Mouse (Mus musculus) B cell, adult 2 months (primary cell): ENCODE data around the gene Fcor.

Experiments
- DNase-seq, 2 experiments: peaks; one replicate each; pipeline ENCODE4 v3.0.0; 2022

Gene Fcor

GRCm38 (mm10) chr8:3671980-3672491, at the start of gene Fcor:
Gene Fcor, minus strand, starts transcription at chr8:3672362.
- peak; percentile 92 to 94 for DNase-seq

- DNase-seq = no peak
Measured at GRCm38 (mm10) chr8:3721041-3721440, 48.9 kb upstream of the Fcor start.

DNA sequence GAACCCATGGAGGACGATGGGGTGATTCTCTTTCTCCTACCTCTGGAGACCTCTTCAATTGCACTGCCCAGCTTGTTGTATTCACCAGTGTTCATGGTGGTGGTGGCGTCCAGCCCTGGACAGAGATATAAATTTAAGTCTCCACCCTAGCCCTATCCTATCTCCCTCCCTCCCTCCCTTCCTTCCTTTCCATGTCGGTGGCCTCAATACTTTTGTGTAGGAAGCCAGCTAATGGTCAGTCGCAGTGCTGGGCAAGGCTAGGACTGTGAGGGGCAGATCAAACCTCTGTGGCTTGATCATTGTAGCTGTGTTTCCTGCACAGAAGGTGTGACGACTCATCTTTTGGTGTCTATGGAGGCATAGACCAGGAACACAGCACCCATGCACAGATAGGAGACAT, 48.4 kb upstream of the Fcor start, which contains the start of gene Clec4g:
Gene Clec4g, minus strand, starts transcription at position 101 of the 400 bp plus-strand sequence.
- DNase-seq = no peak

DNA sequence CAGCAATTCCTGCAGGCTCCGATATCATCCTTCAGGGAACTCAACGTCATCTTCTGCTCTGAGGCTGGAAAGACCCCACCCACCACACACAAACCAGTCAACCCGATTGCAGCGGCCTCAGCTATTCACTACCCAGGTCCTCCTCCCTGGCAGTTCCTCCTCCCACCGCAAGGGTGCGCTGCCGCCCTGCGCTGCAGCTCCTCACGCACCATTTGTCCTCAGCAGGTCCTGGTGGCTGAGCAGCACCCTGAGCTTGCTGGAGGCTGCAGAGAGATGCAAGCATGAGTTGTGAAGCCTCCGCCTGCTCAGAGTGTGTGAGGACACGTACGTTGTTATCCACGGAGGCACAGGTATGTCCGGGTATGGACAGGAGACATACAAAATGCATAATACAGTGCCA, 46.4 kb upstream of the Fcor start:
- peak; percentile 92 to 93 for DNase-seq

DNA sequence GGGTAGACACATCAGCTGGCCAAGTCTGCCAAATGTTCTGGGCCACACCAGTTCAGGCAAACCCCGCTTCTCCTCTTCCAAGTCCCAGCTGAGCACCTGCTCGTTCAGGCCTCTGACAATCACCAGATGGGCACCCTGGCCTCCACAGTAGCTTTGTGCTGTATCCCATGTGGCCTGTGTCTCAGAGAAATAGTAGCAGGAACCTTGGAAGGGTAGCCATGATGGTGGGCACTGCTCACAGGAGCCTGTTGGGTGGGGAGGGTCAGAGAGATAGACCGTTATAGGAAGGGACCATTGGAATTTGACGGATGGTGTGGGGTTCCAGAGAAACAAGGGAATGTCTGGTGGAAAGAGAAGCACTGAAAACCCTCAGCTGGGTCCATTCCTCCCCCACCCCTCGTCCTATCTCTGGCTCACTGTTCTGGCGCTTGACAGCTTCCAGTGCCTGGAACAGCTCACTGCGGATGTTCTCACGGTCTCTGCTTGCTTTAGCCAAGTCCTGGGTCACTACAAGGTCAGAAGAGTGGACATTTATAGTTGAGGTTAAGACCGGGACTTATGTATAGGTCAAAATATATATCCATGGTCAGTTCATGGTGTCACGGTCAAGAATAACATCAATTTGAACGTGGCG, 45.3 kb upstream of the Fcor start:
- DNase-seq = no peak

- peak; percentile 50 to 55 for DNase-seq
Measured at GRCm38 (mm10) chr8:3711646-3712045, 39.5 kb upstream of the Fcor start.

DNA sequence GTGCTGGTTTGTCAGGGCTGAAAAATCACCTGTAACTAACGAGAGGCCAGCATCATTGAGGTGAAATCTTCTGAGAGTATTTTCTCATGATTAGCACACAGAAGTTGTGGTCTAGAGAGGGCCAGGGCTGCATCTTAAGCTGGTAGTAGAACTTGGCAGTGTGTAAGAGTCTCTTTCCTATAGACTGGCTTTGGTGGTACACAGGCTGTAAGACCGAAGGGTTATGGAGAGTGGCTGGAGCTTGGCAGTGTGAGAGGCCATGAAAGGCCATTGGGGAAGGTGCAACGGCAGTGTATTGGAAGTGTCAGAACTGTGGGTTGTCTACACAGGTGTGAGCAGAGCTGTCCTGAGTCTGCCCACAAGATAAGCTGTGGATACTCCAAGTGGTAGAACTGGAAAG, 38.1 kb upstream of the Fcor start:
- peak in 1 of 2 experiments; percentile 27 for DNase-seq

GRCm38 (mm10) chr8:3707611-3708010, 35.4 kb upstream of the Fcor start:
- DNase-seq = no peak

DNA sequence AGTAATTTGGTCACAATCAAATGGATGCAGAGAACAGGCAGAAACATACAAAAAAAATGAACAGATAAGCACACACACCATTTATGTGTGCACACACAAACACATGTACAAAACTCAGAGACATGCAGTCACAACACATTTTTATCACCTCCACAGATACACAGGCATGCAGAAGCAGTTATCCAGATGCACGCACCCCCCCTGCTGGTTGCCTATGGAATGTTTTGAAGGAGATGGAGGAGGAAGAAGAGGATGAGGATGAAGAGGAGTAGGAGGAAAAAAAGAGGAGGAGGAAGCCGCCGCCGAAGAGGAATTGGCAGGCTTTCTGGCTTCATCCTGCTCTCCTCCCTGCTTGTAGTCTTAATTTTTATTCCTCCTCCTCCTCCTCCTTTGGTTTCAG, 33.5 kb upstream of the Fcor start:
- DNase-seq = no peak

DNA sequence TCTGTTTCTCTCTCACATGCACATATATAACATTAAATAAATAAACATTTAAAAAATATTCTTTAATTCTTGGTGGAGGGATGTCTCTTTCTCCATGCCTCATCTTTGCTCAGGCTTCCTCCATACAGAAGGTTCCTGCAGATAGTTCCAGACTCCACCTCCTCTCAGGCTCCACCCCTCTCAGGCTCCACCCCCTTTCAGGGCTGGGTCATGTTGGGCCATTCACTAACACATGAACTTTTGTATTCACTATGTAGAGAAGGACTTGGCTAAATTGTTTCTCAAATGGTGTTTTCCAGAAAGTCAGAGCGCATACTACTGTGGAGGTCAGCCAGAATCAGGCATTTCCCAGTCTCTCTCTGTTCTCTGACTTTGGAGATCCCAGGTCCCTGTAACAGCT, 29.3 kb upstream of the Fcor start:
- peak; percentile 55 to 63 for DNase-seq

DNA sequence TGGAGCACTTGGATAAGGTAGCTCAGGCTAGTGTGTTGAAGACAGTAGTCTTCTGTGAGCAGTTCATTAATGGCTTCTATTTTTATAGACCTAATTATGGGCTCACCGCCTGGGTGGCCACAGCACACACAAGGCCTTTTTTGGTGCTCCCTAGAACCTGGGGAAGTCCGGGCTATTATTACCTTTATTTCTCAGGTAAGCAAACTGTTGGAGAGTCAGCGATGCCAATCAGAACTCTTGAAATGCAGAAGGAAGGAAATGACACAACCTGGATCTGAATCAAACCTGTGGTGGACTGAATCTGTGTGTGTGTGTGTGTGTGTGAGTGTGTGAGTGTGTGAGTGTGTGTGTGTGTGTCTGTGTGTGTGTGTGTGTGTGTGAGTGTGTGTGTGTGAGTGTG, 22.0 kb upstream of the Fcor start, which contains the start of gene Fcer2a:
Gene Fcer2a, minus strand, starts transcription at position 55 of the 400 bp plus-strand sequence.
- DNase-seq = peak; percentile 60 to 73

DNA sequence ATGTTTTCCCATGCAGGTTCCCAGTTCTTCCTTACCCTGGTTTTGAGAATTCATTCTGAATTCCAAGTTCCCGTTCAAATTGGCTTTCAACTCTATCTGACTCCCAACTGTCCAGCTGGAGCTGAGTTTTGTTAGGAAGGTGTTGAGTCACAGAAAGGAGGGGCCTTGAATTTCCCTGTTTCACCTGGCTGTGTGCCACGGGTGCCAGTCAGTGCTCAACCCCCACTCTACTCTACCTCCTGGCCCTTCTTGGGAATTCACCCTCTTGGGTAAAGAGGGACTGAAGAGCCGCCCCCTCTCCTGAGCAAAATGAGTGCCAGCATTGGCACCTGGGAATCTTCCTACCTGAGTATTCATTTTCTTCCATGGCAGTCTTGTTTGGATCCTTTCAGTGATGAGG, 18.6 kb upstream of the Fcor start:
- DNase-seq = no peak

DNA sequence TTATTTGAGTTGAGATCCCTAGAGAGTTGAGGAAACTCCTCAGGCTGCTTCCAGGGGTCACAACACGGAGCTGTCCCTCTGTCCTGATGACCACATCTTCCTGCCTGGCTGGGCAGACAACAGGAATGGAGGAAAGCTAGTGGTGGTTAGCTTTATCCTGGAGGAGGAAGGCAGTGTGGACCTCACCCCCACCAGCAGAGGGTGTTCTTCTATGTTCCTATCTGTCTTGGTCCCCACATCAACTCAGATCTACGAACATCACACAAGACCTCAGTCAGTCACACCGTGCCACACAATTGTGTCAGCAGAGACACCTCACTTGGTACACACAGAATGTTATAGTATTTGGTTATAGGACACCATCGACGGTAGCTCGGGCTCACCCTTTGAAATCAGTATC, 15.4 kb upstream of the Fcor start:
- no peak for DNase-seq

GRCm38 (mm10) chr8:3685422-3685821, 13.3 kb upstream of the Fcor start:
- no peak for DNase-seq

GRCm38 (mm10) chr8:3684530-3684929, 12.4 kb upstream of the Fcor start:
- DNase-seq = no peak

DNA sequence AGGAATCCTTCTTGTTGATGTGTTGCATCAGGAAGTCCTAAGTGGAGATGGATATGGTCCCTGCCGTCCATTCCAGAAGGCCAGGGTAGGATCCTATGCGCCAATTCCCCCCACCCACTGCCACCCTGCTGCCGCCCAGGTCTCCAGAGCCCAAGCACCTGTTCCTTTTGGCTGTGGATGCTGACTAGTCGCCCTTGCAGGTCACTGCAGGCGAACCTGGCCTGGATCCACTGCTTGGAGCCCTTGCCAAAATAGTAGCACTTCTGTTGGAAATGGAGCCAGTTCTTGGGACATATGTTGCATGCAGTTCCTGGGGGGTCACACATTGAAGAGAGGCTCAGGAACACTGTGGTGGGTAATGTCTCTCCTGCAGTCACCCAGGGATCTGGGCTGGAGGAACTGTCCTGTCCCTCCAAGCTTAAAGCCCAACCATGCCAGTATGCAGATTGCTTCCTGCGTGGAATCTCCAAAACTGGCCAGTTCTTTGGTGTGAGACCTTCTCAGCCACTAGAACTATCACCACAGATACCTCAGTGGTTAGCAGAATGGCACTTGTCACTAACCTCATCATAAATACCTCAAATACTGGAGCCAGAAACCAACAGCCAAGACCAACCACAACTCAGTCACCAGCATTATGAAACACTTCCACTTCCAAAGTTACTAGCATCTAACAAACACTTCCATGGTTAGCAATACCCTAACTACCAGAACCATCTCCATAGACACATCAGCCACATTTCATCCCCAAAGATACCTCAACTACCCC, 11.4 kb upstream of the Fcor start:
- DNase-seq = no peak

DNA sequence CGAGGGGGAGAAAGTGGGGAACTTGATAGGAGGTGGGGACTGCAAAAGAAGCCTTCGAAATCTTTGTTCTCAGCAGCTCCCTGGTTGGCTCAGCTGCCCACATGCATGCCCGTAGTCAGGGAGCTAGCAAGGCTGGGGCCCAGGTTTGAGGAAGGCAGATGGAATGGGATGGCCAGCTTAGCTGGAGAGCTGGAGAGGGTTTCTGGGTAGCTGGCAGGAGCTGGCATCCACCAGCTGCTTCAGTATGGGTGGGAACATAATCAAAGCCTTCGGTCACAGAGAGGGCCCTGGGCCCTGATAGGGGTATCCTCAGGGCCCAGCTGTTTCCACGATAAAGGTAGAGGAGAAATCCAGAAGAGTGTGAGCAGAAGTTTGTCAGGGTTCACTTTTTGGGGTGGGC, 10.3 kb upstream of the Fcor start:
- DNase-seq = no peak

GRCm38 (mm10) chr8:3679656-3680055, 7.5 kb upstream of the Fcor start:
- DNase-seq = no peak

DNA sequence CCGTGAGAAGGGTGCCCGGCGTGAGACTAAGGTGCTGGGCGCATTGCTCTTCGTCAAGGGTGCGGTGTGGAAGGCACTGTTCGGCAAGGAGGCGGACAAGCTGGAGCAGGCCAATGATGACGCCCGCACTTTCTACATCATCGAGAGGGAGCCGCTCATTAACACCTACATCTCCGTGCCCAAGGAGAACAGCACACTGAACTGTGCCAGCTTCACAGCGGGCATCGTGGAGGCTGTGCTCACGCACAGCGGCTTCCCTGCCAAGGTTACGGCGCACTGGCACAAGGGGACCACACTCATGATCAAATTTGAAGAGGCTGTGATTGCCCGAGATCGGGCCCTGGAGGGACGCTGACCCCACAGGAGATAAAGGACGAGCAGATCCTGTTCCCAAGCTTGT, 7.1 kb upstream of the Fcor start:
- no peak for DNase-seq

- DNase-seq = no peak
Measured at GRCm38 (mm10) chr8:3678831-3679230, 6.7 kb upstream of the Fcor start.

DNA sequence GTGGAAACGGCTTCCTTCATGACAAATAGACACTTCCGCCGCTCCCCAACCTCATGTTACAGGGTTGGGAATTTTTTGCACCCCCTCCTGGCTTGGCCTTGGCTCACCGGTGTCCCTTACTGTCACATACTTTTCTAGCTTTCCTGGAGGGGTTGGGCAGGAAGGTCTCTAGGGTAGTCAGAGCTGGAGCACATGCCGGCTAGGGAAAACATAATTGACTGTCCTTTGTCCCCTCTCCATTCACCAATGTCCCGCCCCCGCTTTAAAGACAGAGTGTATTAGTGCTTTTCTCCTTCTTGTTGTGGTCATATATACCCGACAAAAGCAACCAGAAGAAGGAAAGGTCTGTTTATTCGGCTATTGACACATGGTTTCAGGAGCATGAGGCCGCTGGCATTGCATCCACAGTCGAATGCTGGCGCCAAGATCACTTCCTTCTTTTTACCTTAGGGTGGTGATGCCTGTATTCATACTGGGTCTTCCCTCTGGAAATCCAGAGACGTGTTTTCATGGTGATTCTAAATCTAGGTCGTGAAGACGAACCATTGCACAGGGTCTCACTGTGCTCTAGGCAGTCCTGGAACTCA, 4.9 kb upstream of the Fcor start:
- DNase-seq = no peak

DNA sequence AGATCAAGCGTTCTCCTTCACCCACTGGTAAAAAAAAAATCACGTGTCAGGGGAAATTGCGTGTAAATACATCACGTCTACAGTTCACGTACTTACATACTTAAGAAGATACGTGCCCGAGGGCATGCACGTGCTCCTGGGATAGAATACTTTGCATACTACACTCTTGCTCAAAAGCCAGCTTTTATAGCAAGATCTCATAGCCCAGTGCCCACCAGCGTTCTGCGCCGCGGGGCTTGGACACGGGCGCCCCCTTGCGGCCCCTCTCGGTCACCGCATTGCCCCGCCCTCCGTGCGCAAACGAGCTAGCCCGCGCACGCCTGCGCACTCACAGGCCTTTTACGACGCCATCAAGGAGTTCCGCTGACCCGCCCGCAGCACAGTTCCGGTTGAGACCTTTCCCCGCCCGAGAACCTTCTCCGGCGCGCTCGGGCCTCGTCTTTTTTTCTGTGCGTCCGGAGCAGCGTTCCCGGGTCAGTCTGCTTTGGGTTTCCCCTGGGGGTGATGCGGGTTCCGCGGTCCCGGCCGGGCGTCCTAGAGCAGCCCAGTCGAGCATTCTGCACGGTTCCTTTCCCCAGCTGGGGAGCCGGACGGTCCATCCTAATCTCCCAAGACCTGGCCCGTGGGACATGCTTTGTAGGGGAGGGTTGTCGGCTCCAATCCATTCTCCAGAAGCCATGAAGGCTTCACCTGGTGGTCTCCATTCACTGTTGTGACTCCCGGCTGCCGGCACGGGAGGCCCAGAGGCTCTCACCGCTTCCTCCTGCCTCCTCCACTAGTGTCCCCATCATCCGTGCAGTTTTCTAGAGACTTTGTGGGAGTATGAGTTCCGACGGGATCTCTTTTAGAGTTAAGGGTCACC, 4.2 kb upstream of the Fcor start, which contains the start of gene Trappc5:
Gene Trappc5, plus strand, starts transcription at position 169 of the 862 bp plus-strand sequence.
- peak; percentile 98 for DNase-seq

DNA sequence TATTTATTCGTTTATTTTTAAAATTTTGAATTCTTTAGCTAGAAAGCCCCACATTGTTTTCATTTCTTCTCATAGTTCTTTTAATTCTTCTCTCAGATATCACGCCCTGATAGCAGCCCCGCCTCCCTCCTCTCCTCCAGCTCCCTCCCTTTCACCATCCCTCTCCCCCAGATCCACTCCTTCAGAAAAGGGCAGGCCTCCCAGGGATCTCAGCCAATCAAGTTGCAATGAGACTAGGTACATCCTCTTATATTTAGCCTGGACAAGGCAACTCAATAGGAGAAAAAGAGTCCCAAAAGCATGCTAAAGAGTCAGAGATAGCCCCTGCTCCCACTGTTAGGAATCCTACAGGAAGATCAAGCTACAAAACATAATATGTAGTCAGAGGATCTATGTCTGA, 2.5 kb upstream of the Fcor start:
- DNase-seq = no peak
